Mouse (Mus musculus) kidney, embryonic 16.5 days (tissue): ENCODE data around the gene Ngfr. TPM values are rescaled to one million over a fixed set of nuclear protein-coding genes. Genes with fewer than 3 reads are reported as not detected.
A peak's percentile ranks its signal among the peaks of the same experiment; 100 is the strongest.

Experiments
- ATAC-seq: fragments of 200-750 bp; cut with Nextera tagmentation; 2 replicates; pipeline ENCODE4 v1.8.0; 2017; ENCODE audit warnings: moderate TSS enrichment; ENCODE audit not compliant: low FRiP score, low TSS enrichment
- H3K27ac ChIP-seq: fragments of 300-500 bp; sonication (generic); 2 replicates; pipeline ENCODE4 v1.5.1; 2014; ENCODE audit warnings: low read length
- H3K27me3 ChIP-seq: fragments of 300-500 bp; sonication (generic); 2 replicates; pipeline ENCODE4 v1.6.1; 2014; ENCODE audit warnings: low read length, control low read depth, mixed read lengths; ENCODE audit not compliant: insufficient read depth
- H3K36me3 ChIP-seq: fragments of 300-500 bp; sonication (generic); 2 replicates; pipeline ENCODE4 v1.6.1; 2014; ENCODE audit warnings: low read length, control low read depth, mixed read lengths; ENCODE audit not compliant: insufficient read depth
- H3K4me1 ChIP-seq: fragments of 300-500 bp; sonication (generic); 2 replicates; pipeline ENCODE4 v1.6.1; 2014; ENCODE audit warnings: low read length, control low read depth, mixed read lengths; ENCODE audit not compliant: insufficient read depth
- H3K4me2 ChIP-seq: fragments of 300-500 bp; sonication (generic); replicated peaks from 2 replicates; pipeline ENCODE4 v1.6.1; 2014; ENCODE audit warnings: low read depth, low read length
- H3K4me3 ChIP-seq: fragments of 300-500 bp; sonication (generic); 2 replicates; pipeline ENCODE4 v1.5.1; 2014; ENCODE audit warnings: mild to moderate bottlenecking, low read length
- H3K9ac ChIP-seq: fragments of 300-500 bp; sonication (generic); replicated peaks from 2 replicates; pipeline ENCODE4 v1.6.1; 2014; ENCODE audit warnings: low read length
- H3K9me3 ChIP-seq: fragments of 300-500 bp; sonication (generic); 2 replicates; pipeline ENCODE4 v1.6.1; 2016; ENCODE audit warnings: low read length, control low read depth
- WGBS: fragments of 180-500 bp; shearing (Covaris S2); extraction: QIAGEN DNeasy Blood & Tissue Kit; methylation state at CpG from one replicate; pipeline ENCODE4 v1.1.7; 2014; 5-methylcytosine and 5-hydroxymethylcytosine counted together
- polyA plus RNA-seq: library from polyadenylated mRNA; unstranded; fragments of >200 nt; fragmentation: Nextera tagmentation; extraction: Ambion mirVana; gene quantifications from 2 replicates; pipeline ENCODE4 v1.2.1, GENCODE M21; 2015

The Ngfr gene
- polyA plus RNA-seq, 1 experiment from 2014 or later, result 29.9 TPM

- H3K4me1 ChIP-seq, result peaks cover 20% of the 10 kb centered on the region
- no peak overlapping the region for H3K4me3 ChIP-seq
- no peak overlapping the region for H3K9ac ChIP-seq
- H3K9me3 ChIP-seq, result no peaks in the 10 kb centered on the region
- H3K27me3 ChIP-seq, result no peaks in the 10 kb centered on the region
- H3K27ac ChIP-seq, result no peak overlapping the region
- WGBS, result 77% methylated on average over 15 of the region's 15 CpGs
- H3K36me3 ChIP-seq, result no peaks in the 10 kb centered on the region
- H3K4me2 ChIP-seq, result no peak overlapping the region
- no peak for ATAC-seq
Measured at GRCm38 (mm10) chr11:95538378-95539104, 49.0 kb downstream of the Ngfr start.

- peak; percentile 93 for ATAC-seq
- WGBS, result 23% methylated on average over 24 of the region's 24 CpGs
- H3K9ac ChIP-seq, result no peak overlapping the region
- peak overlapping the region; percentile 39 for H3K4me2 ChIP-seq
- no peak overlapping the region for H3K27ac ChIP-seq
- H3K9me3 ChIP-seq, result no peaks in the 10 kb centered on the region
- H3K4me1 ChIP-seq, result peaks cover 4% of the 10 kb centered on the region; the same call in 1 of the 2 replicates
- no peaks in the 10 kb centered on the region for H3K27me3 ChIP-seq
- H3K36me3 ChIP-seq, result no peaks in the 10 kb centered on the region
- no peak overlapping the region for H3K4me3 ChIP-seq
Measured at GRCm38 (mm10) chr11:95533484-95534160, 53.9 kb downstream of the Ngfr start.

GRCm38 (mm10) chr11:95532353-95533072, 55.0 kb downstream of the Ngfr start:
- H3K9ac ChIP-seq, result no peak overlapping the region
- H3K4me3 ChIP-seq, result no peak overlapping the region
- H3K36me3 ChIP-seq, result no peaks in the 10 kb centered on the region
- H3K27ac ChIP-seq, result no peak overlapping the region
- ATAC-seq, result no peak
- 75% methylated on average over 13 of the region's 13 CpGs for WGBS
- H3K4me2 ChIP-seq, result no peak overlapping the region
- H3K4me1 ChIP-seq, result peaks cover 4% of the 10 kb centered on the region; the same call in 1 of the 2 replicates
- H3K27me3 ChIP-seq, result no peaks in the 10 kb centered on the region
- no peaks in the 10 kb centered on the region for H3K9me3 ChIP-seq

- Histone ChIP-seq H3K4me2 (no peak overlapping the region), H3K4me3 (no peak overlapping the region), H3K27me3 (no peaks in the 10 kb centered on the region), H3K4me1 (no peaks in the 10 kb centered on the region), H3K9me3 (no peaks in the 10 kb centered on the region), H3K36me3 (no peaks in the 10 kb centered on the region), H3K9ac (no peak overlapping the region), H3K27ac (no peak overlapping the region)
- no peak for ATAC-seq
- 86% methylated on average over 3 of the region's 3 CpGs for WGBS
Measured at GRCm38 (mm10) chr11:95528231-95528630, 59.3 kb downstream of the Ngfr start.

- Histone ChIP-seq H3K36me3 (no peaks in the 10 kb centered on the region), H3K9me3 (no peaks in the 10 kb centered on the region), H3K4me1 (no peaks in the 10 kb centered on the region), H3K27ac (no peak overlapping the region), H3K9ac (no peak overlapping the region), H3K27me3 (no peaks in the 10 kb centered on the region), H3K4me2 (no peak overlapping the region), H3K4me3 (no peak overlapping the region)
- 86% methylated on average over 8 of the region's 8 CpGs for WGBS
- no peak for ATAC-seq
Measured at GRCm38 (mm10) chr11:95527307-95527706, 60.2 kb downstream of the Ngfr start.

GRCm38 (mm10) chr11:95521563-95521962, 66.0 kb downstream of the Ngfr start:
- Histone ChIP-seq H3K27ac (no peak overlapping the region), H3K4me2 (peak overlapping the region; percentile 53), H3K4me3 (peak overlapping the region; percentile 32), H3K36me3 (no peaks in the 10 kb centered on the region), H3K27me3 (no peaks in the 10 kb centered on the region; the same call in 1 of the 2 replicates), H3K9ac (peak overlapping the region; percentile 48; the same call in 1 of the 2 replicates), H3K4me1 (peaks cover 6% of the 10 kb centered on the region), H3K9me3 (no peaks in the 10 kb centered on the region)
- under 1% methylated on average over 13 of the region's 13 CpGs for WGBS
- peak; percentile 59; the same call in 1 of the 2 replicates for ATAC-seq

GRCm38 (mm10) chr11:95520456-95521072, 67.0 kb downstream of the Ngfr start:
- peak; percentile 37; the same call in 1 of the 2 replicates for ATAC-seq
- peak overlapping the region; percentile 37 for H3K4me3 ChIP-seq
- no peaks in the 10 kb centered on the region for H3K9me3 ChIP-seq
- peak overlapping the region; percentile 53 for H3K4me2 ChIP-seq
- 0 out of 2 replicates have a peak overlapping the region, but pooled peaks have one; percentile 10 for H3K9ac ChIP-seq
- H3K36me3 ChIP-seq, result no peaks in the 10 kb centered on the region
- H3K27me3 ChIP-seq, result peaks cover 9% of the 10 kb centered on the region
- peaks cover 13% of the 10 kb centered on the region for H3K4me1 ChIP-seq
- no peak overlapping the region for H3K27ac ChIP-seq
- WGBS, result 8% methylated on average over 27 of the region's 27 CpGs

- H3K36me3 ChIP-seq, result no peaks in the 10 kb centered on the region
- no peak overlapping the region for H3K27ac ChIP-seq
Measured at GRCm38 (mm10) chr11:95519996-95520395, 67.5 kb downstream of the Ngfr start.

GRCm38 (mm10) chr11:95519299-95519698, 68.2 kb downstream of the Ngfr start:
- 64% methylated on average over 10 of the region's 10 CpGs for WGBS
- Histone ChIP-seq H3K4me3 (no peak overlapping the region), H3K4me2 (no peak overlapping the region)

More at GRCm38 (mm10) chr11:95519996-95520395, 67.5 kb downstream of the Ngfr start:
- Histone ChIP-seq H3K9ac (no peak overlapping the region), H3K4me1 (peaks cover 13% of the 10 kb centered on the region), H3K27me3 (peaks cover 14% of the 10 kb centered on the region), H3K4me2 (no peak overlapping the region), H3K9me3 (no peaks in the 10 kb centered on the region), H3K4me3 (no peak overlapping the region)
- no peak for ATAC-seq
- WGBS, result 62% methylated on average over 3 of the region's 3 CpGs

More at GRCm38 (mm10) chr11:95519299-95519698, 68.2 kb downstream of the Ngfr start:
- no peaks in the 10 kb centered on the region for H3K36me3 ChIP-seq
- H3K9ac ChIP-seq, result no peak overlapping the region
- H3K4me1 ChIP-seq, result peaks cover 13% of the 10 kb centered on the region
- no peaks in the 10 kb centered on the region for H3K9me3 ChIP-seq
- no peak for ATAC-seq
- no peak overlapping the region for H3K27ac ChIP-seq
- peaks cover 17% of the 10 kb centered on the region for H3K27me3 ChIP-seq
